Mouse (Mus musculus) embryonic facial prominence, embryonic 12.5 days (tissue): ENCODE data around the gene Mylpf. TPM values are rescaled to one million over a fixed set of nuclear protein-coding genes. Genes with fewer than 3 reads are reported as not detected.

Experiments
- ATAC-seq: fragments of 200-750 bp; cut with Nextera tagmentation; 2 replicates; pipeline ENCODE4 v1.8.0; 2017; ENCODE audit not compliant: insufficient number of reproducible peaks, insufficient read depth, low FRiP score, low TSS enrichment
- H3K27ac ChIP-seq: fragments of 300-500 bp; sonication (generic); 2 replicates; pipeline ENCODE4 v1.5.1; 2016; ENCODE audit warnings: mild to moderate bottlenecking
- H3K27me3 ChIP-seq: fragments of 300-500 bp; sonication (generic); 2 replicates; pipeline ENCODE4 v1.6.1; 2016; ENCODE audit warnings: mild to moderate bottlenecking, moderate library complexity
- H3K36me3 ChIP-seq: fragments of 300-500 bp; sonication (generic); 2 replicates; pipeline ENCODE4 v1.6.1; 2016; ENCODE audit warnings: mild to moderate bottlenecking
- H3K4me1 ChIP-seq: fragments of 300-500 bp; sonication (generic); 2 replicates; pipeline ENCODE4 v1.6.1; 2016
- H3K4me2 ChIP-seq: fragments of 300-500 bp; sonication (generic); replicated peaks from 2 replicates; pipeline ENCODE4 v1.6.1; 2016; ENCODE audit warnings: mild to moderate bottlenecking, moderate library complexity
- H3K4me3 ChIP-seq: fragments of 300-500 bp; sonication (generic); 2 replicates; pipeline ENCODE4 v1.5.1; 2016; ENCODE audit warnings: mild to moderate bottlenecking
- H3K9ac ChIP-seq: fragments of 300-500 bp; sonication (generic); 2 replicates; pipeline ENCODE4 v1.6.1; 2016; ENCODE audit warnings: mild to moderate bottlenecking, moderate library complexity
- H3K9me3 ChIP-seq: fragments of 300-500 bp; sonication (generic); 2 replicates; pipeline ENCODE4 v1.6.1; 2016; ENCODE audit warnings: mild to moderate bottlenecking, moderate library complexity
- WGBS: fragments of 180-500 bp; shearing (Covaris S2); methylation state at CpG from one replicate; pipeline ENCODE4 v1.1.7; 2016; 5-methylcytosine and 5-hydroxymethylcytosine counted together
- polyA plus RNA-seq: library from polyadenylated mRNA; unstranded; fragments of >200 nt; fragmentation: Nextera tagmentation; extraction: Ambion mirVana; gene quantifications from 2 replicates; pipeline ENCODE4 v1.2.1, GENCODE M21; 2016

Mylpf gene
- polyA plus RNA-seq, 1 experiment from 2014 or later: 79.2 TPM

DNA sequence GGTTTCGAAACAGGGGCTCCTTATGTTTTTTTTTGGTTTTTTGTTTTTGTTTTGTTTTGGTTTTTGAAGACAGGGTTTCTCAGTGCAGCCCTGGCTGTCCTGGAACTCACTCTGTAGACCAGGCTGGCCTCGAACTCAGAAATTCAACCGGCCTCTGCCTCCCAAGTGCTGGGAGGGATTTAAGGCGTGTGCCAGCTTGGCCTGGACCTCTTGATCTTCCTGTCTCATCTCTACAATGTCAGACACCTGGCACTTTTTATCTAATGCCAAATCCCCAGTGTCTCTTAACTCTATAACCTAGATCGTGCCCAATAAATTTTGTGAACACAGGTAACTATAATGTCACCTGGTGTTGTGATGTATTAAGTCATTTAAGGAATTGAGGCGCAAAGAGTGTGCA lies 44.7 kb downstream of the Mylpf start:
- no peaks in the 10 kb centered on the region for H3K27me3 ChIP-seq
- peak overlapping the region; percentile 70 for H3K9ac ChIP-seq
- H3K9me3 ChIP-seq: no peaks in the 10 kb centered on the region
- H3K4me3 ChIP-seq: peak overlapping the region; percentile 55
- 79% methylated on average over 6 of the region's 6 CpGs for WGBS
- peaks cover 5% of the 10 kb centered on the region; the same call in 1 of the 2 replicates for H3K4me1 ChIP-seq
- peak overlapping the region; percentile 80 for H3K4me2 ChIP-seq
- peaks cover 29% of the 10 kb centered on the region for H3K36me3 ChIP-seq
- peak overlapping the region; percentile 90 for H3K27ac ChIP-seq
- no peak for ATAC-seq

DNA sequence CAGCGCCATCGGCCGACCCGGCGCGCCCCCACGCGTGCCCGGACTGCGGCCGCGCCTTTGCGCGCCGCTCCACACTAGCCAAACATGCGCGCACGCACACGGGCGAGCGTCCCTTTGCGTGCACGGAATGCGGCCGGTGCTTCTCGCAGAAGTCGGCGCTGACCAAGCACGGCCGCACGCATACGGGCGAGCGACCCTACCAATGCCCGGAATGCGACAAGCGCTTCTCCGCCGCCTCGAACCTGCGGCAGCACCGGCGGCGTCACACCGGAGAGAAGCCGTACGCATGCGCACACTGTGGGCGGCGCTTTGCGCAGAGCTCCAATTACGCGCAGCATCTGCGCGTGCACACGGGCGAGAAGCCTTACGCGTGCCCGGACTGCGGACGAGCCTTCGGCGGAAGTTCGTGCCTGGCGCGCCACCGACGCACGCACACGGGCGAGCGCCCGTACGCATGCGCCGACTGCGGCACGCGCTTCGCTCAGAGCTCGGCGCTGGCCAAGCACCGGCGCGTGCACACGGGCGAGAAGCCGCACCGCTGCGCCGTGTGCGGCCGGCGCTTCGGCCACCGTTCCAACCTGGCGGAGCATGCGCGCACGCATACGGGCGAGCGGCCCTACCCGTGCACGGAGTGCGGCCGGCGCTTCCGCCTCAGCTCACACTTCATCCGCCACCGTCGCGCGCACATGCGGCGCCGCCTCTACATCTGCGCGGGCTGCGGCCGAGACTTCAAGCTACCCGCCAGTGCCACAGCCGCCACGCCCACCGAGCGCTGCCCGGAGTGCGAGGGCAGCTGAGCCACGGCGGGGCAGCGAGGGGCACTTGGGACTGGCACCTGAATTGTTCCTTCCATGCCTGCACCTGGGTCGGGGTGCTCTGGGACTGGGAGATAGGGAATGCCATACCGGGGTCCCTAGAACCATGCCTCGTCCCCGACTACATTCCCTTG lies 45.4 kb downstream of the Mylpf start:
- H3K27me3 ChIP-seq: no peaks in the 10 kb centered on the region
- WGBS: under 1% methylated on average over 135 of the region's 136 CpGs
- H3K4me3 ChIP-seq: peak overlapping the region; percentile 55
- peak; percentile 97 for ATAC-seq
- peaks cover 25% of the 10 kb centered on the region for H3K36me3 ChIP-seq
- no peaks in the 10 kb centered on the region for H3K9me3 ChIP-seq
- peaks cover 5% of the 10 kb centered on the region; the same call in 1 of the 2 replicates for H3K4me1 ChIP-seq
- peak overlapping the region; percentile 70 for H3K9ac ChIP-seq
- peak overlapping the region; percentile 90 for H3K27ac ChIP-seq
- peak overlapping the region; percentile 80 for H3K4me2 ChIP-seq

DNA sequence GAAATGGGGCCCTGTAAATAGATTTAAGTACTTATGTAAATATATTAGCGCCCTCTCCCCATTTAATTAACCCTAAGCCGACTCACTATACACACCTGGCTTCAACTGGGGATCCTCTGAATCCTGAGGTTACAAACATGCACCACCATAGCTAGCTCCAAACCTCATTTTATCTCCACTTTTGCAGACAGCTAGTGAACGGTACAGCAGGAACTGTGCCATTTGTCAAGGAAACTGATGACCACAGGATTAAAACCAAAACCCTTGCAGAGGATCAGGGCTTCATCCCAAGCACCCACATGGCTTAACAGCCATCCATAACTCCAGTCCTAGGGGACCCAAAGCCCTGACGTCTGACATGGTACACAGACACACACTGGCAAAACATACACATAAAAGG lies 46.3 kb downstream of the Mylpf start:
- peaks cover 16% of the 10 kb centered on the region for H3K36me3 ChIP-seq
- peak overlapping the region; percentile 70 for H3K9ac ChIP-seq
- ATAC-seq: no peak
- 0 out of 2 replicates have a peak overlapping the region, but pooled peaks have one; percentile 90 for H3K27ac ChIP-seq
- H3K4me1 ChIP-seq: peaks cover 10% of the 10 kb centered on the region; the same call in 1 of the 2 replicates
- no peaks in the 10 kb centered on the region for H3K27me3 ChIP-seq
- 30% methylated on average over 4 of the region's 4 CpGs for WGBS
- H3K9me3 ChIP-seq: no peaks in the 10 kb centered on the region
- H3K4me3 ChIP-seq: peak overlapping the region; percentile 55
- H3K4me2 ChIP-seq: peak overlapping the region; percentile 80

DNA sequence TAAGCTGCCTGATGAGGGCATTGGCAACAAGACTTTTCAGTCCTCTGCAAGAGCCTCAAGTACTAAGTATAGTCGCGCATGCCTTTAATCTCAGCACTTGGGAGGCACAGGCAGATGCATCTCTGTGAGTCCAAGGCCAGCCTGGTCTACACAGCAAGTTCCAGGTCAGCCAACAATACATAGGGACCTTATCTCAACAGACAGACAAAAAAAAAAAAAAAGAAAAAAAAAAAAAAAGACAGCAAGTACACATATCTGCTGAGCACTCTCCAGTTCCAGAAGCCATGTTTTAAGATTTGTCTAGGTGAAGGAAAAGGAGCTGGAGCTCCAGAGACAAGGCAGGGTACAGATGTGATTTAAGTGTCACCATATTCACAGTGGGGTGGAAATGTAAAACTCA lies 47.3 kb downstream of the Mylpf start:
- no peak for ATAC-seq
- Histone ChIP-seq H3K9me3 (no peaks in the 10 kb centered on the region), H3K4me2 (no peak overlapping the region), H3K4me3 (no peak overlapping the region), H3K27ac (no peak overlapping the region), H3K36me3 (peaks cover 14% of the 10 kb centered on the region; the same call in 1 of the 2 replicates), H3K4me1 (peaks cover 10% of the 10 kb centered on the region; the same call in 1 of the 2 replicates), H3K27me3 (no peaks in the 10 kb centered on the region), H3K9ac (no peak overlapping the region)
- WGBS: 86% methylated on average over 2 of the region's 2 CpGs

DNA sequence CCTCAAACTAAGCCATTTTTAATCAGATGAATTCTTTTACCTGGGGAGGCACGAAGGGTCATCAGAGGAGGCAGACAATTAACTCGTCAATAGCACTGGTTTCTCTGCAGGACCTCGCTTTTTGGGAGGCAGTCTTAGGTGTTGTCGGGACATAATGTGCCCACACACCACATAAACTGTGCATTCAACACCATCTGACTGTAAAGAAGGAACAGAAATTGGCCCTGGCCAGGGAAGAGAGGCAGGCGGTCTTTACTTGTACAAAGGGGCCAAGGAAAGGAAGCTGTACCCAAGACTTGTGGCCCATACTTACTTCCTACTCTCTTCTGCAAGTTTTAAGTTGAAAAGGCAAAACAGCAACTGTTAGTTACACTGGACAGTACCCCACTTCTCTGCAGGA lies 47.8 kb downstream of the Mylpf start:
- no peaks in the 10 kb centered on the region for H3K27me3 ChIP-seq
- 90% methylated on average over 5 of the region's 5 CpGs for WGBS
- peaks cover 10% of the 10 kb centered on the region; the same call in 1 of the 2 replicates for H3K4me1 ChIP-seq
- H3K4me2 ChIP-seq: no peak overlapping the region
- no peaks in the 10 kb centered on the region for H3K9me3 ChIP-seq
- no peak overlapping the region for H3K9ac ChIP-seq
- H3K27ac ChIP-seq: no peak overlapping the region
- no peak for ATAC-seq
- H3K4me3 ChIP-seq: no peak overlapping the region
- peaks cover 11% of the 10 kb centered on the region; the same call in 1 of the 2 replicates for H3K36me3 ChIP-seq

DNA sequence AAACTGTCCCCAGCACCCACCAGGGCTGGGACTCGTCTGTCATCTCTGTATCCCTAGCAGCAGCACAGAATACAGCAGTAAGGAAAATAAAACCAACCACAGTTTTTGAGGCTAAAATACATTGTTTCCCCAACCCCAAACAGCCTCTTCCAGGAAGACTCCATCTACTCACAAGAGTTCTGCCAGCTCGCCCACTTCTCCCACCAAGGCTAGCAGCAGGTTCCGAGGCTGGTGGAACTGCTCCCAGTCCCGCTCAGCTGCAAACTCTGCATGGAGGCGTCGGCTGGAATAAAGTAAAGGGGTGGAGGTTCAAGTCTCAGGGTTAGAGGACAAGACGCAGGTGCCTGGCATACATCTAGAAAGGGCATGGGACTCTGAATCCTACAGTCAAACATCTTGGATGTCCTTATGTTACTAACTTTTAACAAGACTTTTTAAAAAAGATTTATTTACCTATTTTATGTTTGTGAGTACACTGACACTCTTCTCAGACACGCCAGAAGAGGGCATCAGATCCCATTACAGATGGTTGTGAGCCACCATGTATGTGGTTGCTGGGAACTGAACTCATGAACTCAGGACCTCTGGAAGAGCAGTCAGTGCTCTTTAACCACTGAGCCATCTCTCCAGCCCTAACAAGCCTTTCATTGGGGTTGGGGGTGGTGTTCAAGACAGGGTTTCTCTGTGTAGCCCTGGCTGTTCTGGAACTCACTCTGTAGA lies 50.7 kb downstream of the Mylpf start:
- peak overlapping the region; percentile 67 for H3K9ac ChIP-seq
- peak overlapping the region; percentile 60 for H3K4me2 ChIP-seq
- H3K27ac ChIP-seq: no peak overlapping the region
- no peak for ATAC-seq
- 75% methylated on average over 8 of the region's 8 CpGs for WGBS
- peak overlapping the region; percentile 57 for H3K4me3 ChIP-seq
- H3K27me3 ChIP-seq: no peaks in the 10 kb centered on the region
- H3K36me3 ChIP-seq: peaks cover 11% of the 10 kb centered on the region; the same call in 1 of the 2 replicates
- H3K4me1 ChIP-seq: 0 out of 2 replicates have a peak, but pooled peaks cover 6% of the 10 kb centered on the region
- H3K9me3 ChIP-seq: no peaks in the 10 kb centered on the region

DNA sequence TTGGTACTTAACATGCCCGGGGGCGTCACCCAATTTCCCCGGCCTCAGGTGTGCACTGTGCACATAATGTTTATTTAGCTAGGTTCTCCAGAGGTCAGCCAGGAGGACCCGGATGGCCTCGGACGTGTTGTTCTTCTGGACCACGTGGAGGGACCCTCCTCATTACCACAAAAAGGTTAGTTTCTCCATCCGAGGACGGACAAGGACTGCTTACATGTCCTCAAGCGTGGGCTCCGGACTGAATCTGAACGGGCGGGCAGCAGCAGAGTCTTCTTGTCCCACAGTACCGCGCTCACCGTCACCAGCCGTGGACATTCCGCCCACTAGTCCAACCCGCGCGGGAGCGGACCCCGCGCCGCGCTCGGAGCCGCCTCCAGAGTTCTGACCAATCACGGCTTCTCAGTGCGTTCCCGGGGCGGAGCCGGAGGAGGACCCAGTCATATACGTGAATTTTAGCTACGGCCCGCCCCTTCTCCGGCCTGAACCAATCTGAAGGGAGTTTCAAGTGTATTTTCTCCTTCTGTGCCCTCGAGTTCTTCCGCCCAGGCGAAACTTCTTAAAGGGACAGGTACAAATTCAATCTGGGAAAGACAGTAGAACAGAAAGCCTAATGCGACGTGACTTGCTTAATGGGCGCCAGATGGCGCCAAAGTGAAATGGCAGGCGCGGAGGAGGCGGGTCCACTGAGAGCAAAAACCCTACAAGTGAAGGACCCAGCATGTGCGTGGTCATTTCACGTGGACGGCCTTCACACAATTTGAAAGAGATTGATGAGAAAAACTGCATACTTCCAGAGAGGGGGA lies 51.8 kb downstream of the Mylpf start, which contains the start of gene Dctpp1:
Dctpp1 (minus strand) TSS at position 401 of the 803 bp plus-strand sequence.
- Histone ChIP-seq H3K4me1 (0 out of 2 replicates have a peak, but pooled peaks cover 6% of the 10 kb centered on the region), H3K36me3 (peaks cover 11% of the 10 kb centered on the region; the same call in 1 of the 2 replicates), H3K27me3 (no peaks in the 10 kb centered on the region), H3K9me3 (no peaks in the 10 kb centered on the region), H3K4me3 (peak within 1 kb of the TSS; percentile 57), H3K4me2 (peak within 1 kb of the TSS; percentile 60), H3K9ac (peak within 1 kb of the TSS; percentile 67), H3K27ac (no peak within 1 kb of the TSS)
- under 1% methylated on average over 50 of the region's 50 CpGs for WGBS
- peak; percentile 97 for ATAC-seq

DNA sequence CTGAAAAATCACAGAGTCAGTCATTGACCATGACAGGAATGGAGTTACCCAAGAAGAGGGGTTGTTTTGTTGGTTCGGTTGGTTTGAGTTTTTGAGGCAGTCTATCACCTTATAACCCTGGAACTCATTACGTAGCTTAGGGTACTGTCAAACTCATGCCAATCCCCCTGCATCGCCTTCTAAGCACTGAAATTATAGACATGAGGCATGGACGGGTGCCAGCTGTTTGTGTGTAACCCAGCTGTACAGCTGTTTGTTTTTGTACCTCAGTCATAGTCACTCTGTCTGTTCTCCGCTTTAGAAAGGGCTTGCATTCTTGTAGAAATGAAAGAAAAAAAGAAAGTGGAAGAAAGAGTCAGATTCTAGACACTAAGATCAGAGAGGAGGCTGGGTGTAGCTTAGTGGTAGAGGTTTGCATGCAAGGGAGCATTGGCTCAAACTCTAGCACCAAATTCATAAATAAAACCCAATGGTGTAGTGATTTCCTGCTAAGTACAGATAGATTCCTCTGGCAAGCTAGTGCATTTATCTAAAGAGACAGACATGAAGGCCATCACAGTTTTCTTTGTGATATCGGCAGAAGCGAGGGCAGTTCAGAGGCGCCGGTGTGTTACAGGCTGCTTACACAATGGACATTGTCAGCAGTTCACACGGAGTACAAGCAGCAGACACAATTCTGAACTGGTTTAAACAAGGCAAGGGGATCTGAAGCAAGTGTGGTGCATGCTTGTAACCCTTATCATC lies 53.7 kb downstream of the Mylpf start:
- no peak overlapping the region for H3K27ac ChIP-seq
- H3K27me3 ChIP-seq: no peaks in the 10 kb centered on the region
- no peak overlapping the region for H3K4me2 ChIP-seq
- H3K36me3 ChIP-seq: no peaks in the 10 kb centered on the region
- no peak overlapping the region for H3K9ac ChIP-seq
- WGBS: 82% methylated on average over 10 of the region's 10 CpGs
- no peaks in the 10 kb centered on the region for H3K9me3 ChIP-seq
- no peak for ATAC-seq
- H3K4me3 ChIP-seq: no peak overlapping the region
- 0 out of 2 replicates have a peak, but pooled peaks cover 6% of the 10 kb centered on the region for H3K4me1 ChIP-seq

DNA sequence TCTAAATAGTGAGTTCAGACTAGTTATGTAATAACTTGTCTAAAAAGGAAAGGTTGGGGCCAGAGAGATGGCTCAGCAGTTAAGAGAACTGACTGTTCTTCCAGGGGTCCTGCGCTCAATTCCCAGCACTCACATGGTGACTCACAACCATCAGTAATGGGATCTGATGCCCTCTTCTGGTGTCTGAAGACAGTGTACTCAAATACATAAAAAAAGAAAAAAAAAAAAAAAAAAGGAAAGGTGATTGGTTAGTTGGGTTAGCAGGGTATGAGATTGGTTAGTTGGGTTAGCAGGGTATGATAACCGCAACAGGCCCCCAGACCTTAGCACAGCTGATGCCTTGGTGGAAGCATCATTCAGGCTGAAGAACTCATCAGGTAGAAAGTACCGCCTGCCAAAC lies 54.8 kb downstream of the Mylpf start:
- Histone ChIP-seq H3K4me1 (0 out of 2 replicates have a peak, but pooled peaks cover 6% of the 10 kb centered on the region), H3K27ac (no peak overlapping the region), H3K4me3 (no peak overlapping the region), H3K9ac (no peak overlapping the region), H3K27me3 (no peaks in the 10 kb centered on the region), H3K4me2 (no peak overlapping the region), H3K36me3 (no peaks in the 10 kb centered on the region), H3K9me3 (peaks cover 5% of the 10 kb centered on the region)
- WGBS: 87% methylated on average over 3 of the region's 3 CpGs
- ATAC-seq: no peak
